19 mouse cellular contexts compared by ENCODE assay signal in the genomic region with DNA sequence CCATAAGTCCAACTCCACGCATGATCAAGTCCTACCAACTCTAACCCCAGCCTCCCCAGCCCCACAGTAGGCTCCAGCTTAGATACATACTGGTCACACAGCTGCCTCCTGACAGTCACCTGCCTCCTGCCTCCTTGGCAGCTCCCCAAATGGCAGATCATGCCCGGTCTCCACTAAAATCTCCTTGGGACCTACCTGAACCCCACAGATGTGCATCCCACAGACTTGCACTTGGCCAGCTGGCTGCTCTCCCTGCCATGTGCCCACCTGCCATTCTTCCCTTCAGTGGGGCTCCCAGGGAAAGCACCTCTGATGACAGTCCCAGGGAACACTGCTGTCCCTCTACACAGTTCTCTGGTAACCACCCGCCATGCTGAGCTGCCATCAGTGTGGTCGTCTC. TPM values are rescaled to one million over a fixed set of nuclear protein-coding genes. Genes with fewer than 3 reads are reported as not detected.
DNase-seq lines count a peak whose midpoint lies in the region; ATAC-seq lines count a peak whose summit lies in the region.
"Had no signal": no experiment of that assay in that cellular context is flagged by ENCODE, and none has a peak within 500 bp of the region (broad histone marks: within the 10 kb centered on the region; RNA-seq: fewer than 3 reads in every experiment).

No protein-coding gene starts in this region.

- peak; percentile 51 to 57 for DNase-seq in cerebellum, postnatal 10 days
- no peak for DNase-seq in cerebellum, postnatal 4 days (ENCODE audit: low spot score in 2 of 2)
- DNase-seq in left cerebral cortex, postnatal 4 days = peak; percentile 34
- DNase-seq in left cerebral cortex, adult 18-20 months (ENCODE audit: low spot score in 2 of 2) = no peak
- DNase-seq in limb, embryonic 10.5 days (ENCODE audit: low spot score) = peak; percentile 25
- DNase-seq: adrenal gland, adult 8-10 months; adrenal gland, postnatal 25 days; cerebellum, adult 11-12 months; cerebellum, adult 8-10 months; gastrocnemius, postnatal 10 days had no signal

- H3K4me3 ChIP-seq in hindbrain, embryonic 16.5 days (ENCODE audit: low read length) = no peak overlapping the region
- no peak overlapping the region for H3K4me3 ChIP-seq in hindbrain, embryonic 13.5 days
- H3K4me3 ChIP-seq in limb, embryonic 10.5 days = no peak overlapping the region
- H3K4me3 ChIP-seq: embryonic facial prominence, embryonic 12.5 days; embryonic facial prominence, embryonic 15.5 days; forebrain, embryonic 12.5 days; forebrain, embryonic 15.5 days had no signal

- no peaks in the 10 kb centered on the region for H3K4me1 ChIP-seq in hindbrain, embryonic 16.5 days (ENCODE audit: control insufficient read depth, insufficient read depth, low read depth, low read length)
- H3K4me1 ChIP-seq in hindbrain, embryonic 13.5 days (replicated peaks) = no peaks in the 10 kb centered on the region
- no peaks in the 10 kb centered on the region for H3K4me1 ChIP-seq in limb, embryonic 10.5 days
- H3K4me1 ChIP-seq: embryonic facial prominence, embryonic 12.5 days; embryonic facial prominence, embryonic 15.5 days; forebrain, embryonic 12.5 days; forebrain, embryonic 15.5 days had no signal

- H3K27me3 ChIP-seq in hindbrain, embryonic 16.5 days (replicated peaks; ENCODE audit: control insufficient read depth, insufficient read depth, low read length) = no peaks in the 10 kb centered on the region
- H3K27me3 ChIP-seq in hindbrain, embryonic 13.5 days = no peaks in the 10 kb centered on the region
- no peaks in the 10 kb centered on the region for H3K27me3 ChIP-seq in limb, embryonic 10.5 days (ENCODE audit: low read depth, poor library complexity, severe bottlenecking)
- H3K27me3 ChIP-seq: embryonic facial prominence, embryonic 12.5 days; embryonic facial prominence, embryonic 15.5 days; forebrain, embryonic 12.5 days; forebrain, embryonic 15.5 days had no signal

- intact Hi-C loops in left cerebral cortex, postnatal 4 days (cut with DNase I) = no loop called here

- peaks cover 25% of the 10 kb centered on the region for H3K36me3 ChIP-seq in hindbrain, embryonic 16.5 days (ENCODE audit: control insufficient read depth, insufficient read depth, low read length)
- H3K36me3 ChIP-seq in hindbrain, embryonic 13.5 days = peaks cover 56% of the 10 kb centered on the region
- peaks cover 31% of the 10 kb centered on the region for H3K36me3 ChIP-seq in limb, embryonic 10.5 days

- H3K4me2 ChIP-seq in hindbrain, embryonic 16.5 days (ENCODE audit: low read length) = no peak overlapping the region
- no peak overlapping the region for H3K4me2 ChIP-seq in hindbrain, embryonic 13.5 days
- H3K4me2 ChIP-seq: embryonic facial prominence, embryonic 12.5 days; embryonic facial prominence, embryonic 15.5 days; forebrain, embryonic 12.5 days; forebrain, embryonic 15.5 days; heart, embryonic 11.5 days had no signal

- no peak overlapping the region for H3K9ac ChIP-seq in hindbrain, embryonic 16.5 days (ENCODE audit: low read depth, low read length)
- H3K9ac ChIP-seq in hindbrain, embryonic 13.5 days = no peak overlapping the region
- H3K9ac ChIP-seq: embryonic facial prominence, embryonic 12.5 days; embryonic facial prominence, embryonic 15.5 days; forebrain, embryonic 12.5 days; forebrain, embryonic 15.5 days had no signal

- no peaks in the 10 kb centered on the region for H3K9me3 ChIP-seq in hindbrain, embryonic 16.5 days (ENCODE audit: control insufficient read depth, low read length)
- H3K9me3 ChIP-seq in hindbrain, embryonic 13.5 days = no peaks in the 10 kb centered on the region
- H3K9me3 ChIP-seq in limb, embryonic 10.5 days (replicated peaks) = no peaks in the 10 kb centered on the region
- H3K9me3 ChIP-seq: embryonic facial prominence, embryonic 12.5 days; embryonic facial prominence, embryonic 15.5 days; forebrain, embryonic 12.5 days; forebrain, embryonic 15.5 days had no signal

- 0 out of 2 replicates have a peak, but pooled peaks have one; percentile 34 for ATAC-seq in hindbrain, embryonic 16.5 days
- no peak; the same call in 1 of the 2 replicates for ATAC-seq in hindbrain, embryonic 13.5 days (ENCODE audit: low FRiP score)
- ATAC-seq: activated CD4-positive, CD25-positive, alpha-beta regulatory T cell, adult 4 months had no signal

- WGBS in hindbrain, embryonic 16.5 days = 86% methylated on average over 4 of the region's 4 CpGs
- WGBS in hindbrain, embryonic 13.5 days = 94% methylated on average over 4 of the region's 4 CpGs
- WGBS in limb, embryonic 10.5 days = 83% methylated on average over 4 of the region's 4 CpGs

- H3K27ac ChIP-seq in hindbrain, embryonic 16.5 days (ENCODE audit: low read depth, low read length) = no peak overlapping the region
- H3K27ac ChIP-seq in hindbrain, embryonic 13.5 days = no peak overlapping the region
- no peak overlapping the region for H3K27ac ChIP-seq in limb, embryonic 10.5 days
- H3K27ac ChIP-seq: embryonic facial prominence, embryonic 12.5 days; embryonic facial prominence, embryonic 15.5 days; forebrain, embryonic 12.5 days; forebrain, embryonic 15.5 days had no signal

RNA-seq across cellular contexts. Expression of a gene that starts 29.9 kb away (rescaled TPM):
- 0.77 and 1.1 TPM in 2 replicates for polyA plus RNA-seq in hindbrain, embryonic 16.5 days (2015; fragmentation: Nextera tagmentation; extraction: Ambion mirVana)
- 0.75 and 1.1 TPM in 2 replicates for polyA plus RNA-seq in hindbrain, embryonic 13.5 days (2015; fragmentation: Nextera tagmentation; extraction: Ambion mirVana)
- total RNA-seq in left cerebral cortex, postnatal 4 days (2021) = 1 to 10 TPM; 2.3 to 2.7 TPM
- total RNA-seq in left cerebral cortex, adult 18-20 months (2021) = 1 to 10 TPM; 1.7 to 1.9 TPM
- 0.13 and 0.14 TPM in 2 replicates for polyA plus RNA-seq in limb, embryonic 10.5 days (2016; fragmentation: Nextera tagmentation; extraction: Ambion mirVana)
- total RNA-seq: hematopoietic stem cell, adult 5-6 weeks had no signal
- polyA plus RNA-seq: activated CD4-positive, CD25-positive, alpha-beta regulatory T cell, adult 4 months had no signal

Comparison
In these comparisons a context has a peak if more than half of its experiments do, and no peak if none do; other contexts are left out.
1. DNase-seq: peak in cerebellum, postnatal 10 days (2 of 2), left cerebral cortex, postnatal 4 days (single experiment) and limb, embryonic 10.5 days (single experiment); none in cerebellum, postnatal 4 days (0 of 2) and left cerebral cortex, adult 18-20 months (0 of 2).